Mouse (Mus musculus) embryonic facial prominence, embryonic 11.5 days (tissue): ENCODE measurements around the gene Mrps16. TPM values are rescaled to one million over a fixed set of nuclear protein-coding genes. Genes with fewer than 3 reads are reported as not detected.
A peak's percentile ranks its signal among the peaks of the same experiment; 100 is the strongest.

Experiments
- ATAC-seq: fragments of 200-750 bp; cut with Nextera tagmentation; replicated peaks from 2 replicates; pipeline ENCODE4 v1.8.0; 2017; ENCODE audit warnings: low read depth; ENCODE audit not compliant: insufficient number of reproducible peaks, low FRiP score, low TSS enrichment
- DNase-seq: peaks from one replicate; pipeline ENCODE4 v3.0.0-alpha.2; 2015; ENCODE audit warnings: low spot score
- H3K27ac ChIP-seq: fragments of 300-500 bp; sonication (generic); replicated peaks from 2 replicates; pipeline ENCODE4 v1.5.1; 2014; ENCODE audit warnings: mild to moderate bottlenecking, low read depth, low read length, control low read depth
- H3K27me3 ChIP-seq: fragments of 300-500 bp; sonication (generic); 2 replicates; pipeline ENCODE4 v1.6.1; 2014; ENCODE audit warnings: mild to moderate bottlenecking, low read length, moderate library complexity, mixed read lengths; ENCODE audit not compliant: control insufficient read depth, insufficient read depth
- H3K36me3 ChIP-seq: fragments of 300-500 bp; sonication (generic); replicated peaks from 2 replicates; pipeline ENCODE4 v1.6.1; 2014; ENCODE audit warnings: low read depth, mild to moderate bottlenecking, low read length, moderate library complexity, mixed read lengths; ENCODE audit not compliant: control insufficient read depth, insufficient read depth
- H3K4me1 ChIP-seq: fragments of 300-500 bp; sonication (generic); 2 replicates; pipeline ENCODE4 v1.6.1; 2014; ENCODE audit warnings: low read length, mixed read lengths; ENCODE audit not compliant: control insufficient read depth, insufficient read depth
- H3K4me2 ChIP-seq: fragments of 300-500 bp; sonication (generic); 2 replicates; pipeline ENCODE4 v1.6.1; 2014; ENCODE audit warnings: low read depth, mild to moderate bottlenecking, control low read depth, low read length, moderate library complexity
- H3K4me3 ChIP-seq: fragments of 300-500 bp; sonication (generic); 2 replicates; pipeline ENCODE4 v1.5.1; 2014; ENCODE audit warnings: low read depth, low read length, control low read depth
- H3K9ac ChIP-seq: fragments of 300-500 bp; sonication (generic); replicated peaks from 2 replicates; pipeline ENCODE4 v1.6.1; 2014; ENCODE audit warnings: mild to moderate bottlenecking, control low read depth, low read length
- H3K9me3 ChIP-seq: fragments of 300-500 bp; sonication (generic); replicated peaks from 2 replicates; pipeline ENCODE4 v1.6.1; 2016; ENCODE audit warnings: mild to moderate bottlenecking, low read length, inconsistent platforms, mixed read lengths; ENCODE audit not compliant: control insufficient read depth
- WGBS: fragments of 180-500 bp; shearing (Covaris S2); extraction: QIAGEN DNeasy Blood & Tissue Kit; methylation state at CpG from one replicate; pipeline ENCODE4 v1.1.7; 2014; 5-methylcytosine and 5-hydroxymethylcytosine counted together
- polyA plus RNA-seq: library from polyadenylated mRNA; unstranded; fragments of >200 nt; fragmentation: Nextera tagmentation; extraction: Ambion mirVana; gene quantifications from 2 replicates; pipeline ENCODE4 v1.2.1, GENCODE M21; 2014

Mrps16 gene
- polyA plus RNA-seq, 1 experiment from 2014 or later: 73.3 TPM

GRCm38 (mm10) chr14:20422257-20422656, 28.8 kb upstream of the Mrps16 start:
- no peak for DNase-seq
- Histone ChIP-seq H3K27me3 (no peaks in the 10 kb centered on the region), H3K4me3 (no peak overlapping the region), H3K27ac (no peak overlapping the region), H3K9ac (no peak overlapping the region), H3K36me3 (no peaks in the 10 kb centered on the region), H3K9me3 (no peaks in the 10 kb centered on the region), H3K4me1 (no peaks in the 10 kb centered on the region), H3K4me2 (no peak overlapping the region)
- WGBS: 68% methylated on average over 7 of the region's 7 CpGs
- ATAC-seq: no peak

DNA sequence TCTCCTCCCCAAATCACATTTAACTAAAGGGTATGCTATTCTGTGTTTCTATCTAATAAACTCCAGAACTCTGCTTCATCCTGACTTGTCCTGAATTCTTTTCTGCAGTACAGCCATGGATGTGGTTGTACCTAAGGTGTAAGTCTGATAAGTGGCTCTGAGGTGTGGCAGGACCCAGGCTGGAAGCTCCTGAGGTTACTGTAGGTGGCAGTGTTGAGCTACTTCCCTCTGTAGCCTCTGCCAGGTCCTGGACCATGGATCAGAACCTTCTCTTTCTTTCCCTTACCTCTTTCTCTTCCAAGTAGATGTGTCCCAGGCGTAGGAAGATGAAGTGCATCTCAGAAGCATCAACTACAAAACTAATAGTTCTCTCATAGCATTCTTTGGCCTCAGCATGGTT, 6.6 kb upstream of the Mrps16 start:
- no peak overlapping the region for H3K4me3 ChIP-seq
- H3K9me3 ChIP-seq: no peaks in the 10 kb centered on the region
- no peaks in the 10 kb centered on the region for H3K4me1 ChIP-seq
- H3K4me2 ChIP-seq: no peak overlapping the region
- no peaks in the 10 kb centered on the region for H3K27me3 ChIP-seq
- no peak for ATAC-seq
- no peaks in the 10 kb centered on the region for H3K36me3 ChIP-seq
- no peak overlapping the region for H3K27ac ChIP-seq
- H3K9ac ChIP-seq: no peak overlapping the region
- WGBS: 61% methylated on average over 1 of the region's 1 CpGs
- peak; percentile 60 for DNase-seq

DNA sequence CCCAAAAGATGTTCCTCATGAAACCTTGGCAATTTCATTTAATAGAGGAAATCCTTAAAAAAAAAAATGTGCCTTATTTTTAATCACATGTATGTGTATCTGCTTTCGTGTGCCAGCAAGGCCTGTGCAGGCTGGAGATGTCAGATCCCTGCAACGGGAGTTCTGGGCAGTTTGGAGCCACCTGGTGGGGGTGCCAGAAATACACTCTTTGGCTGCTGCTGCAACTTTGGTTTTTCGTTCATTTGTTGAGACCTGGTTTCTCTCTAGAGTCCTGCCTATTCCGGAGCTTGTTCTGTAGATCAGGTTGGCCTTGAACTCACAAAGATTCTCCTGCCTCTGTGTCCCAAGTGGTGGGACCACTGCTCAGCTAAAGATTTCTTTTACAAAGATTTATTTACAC, 5.4 kb upstream of the Mrps16 start:
- no peaks in the 10 kb centered on the region for H3K9me3 ChIP-seq
- no peak for ATAC-seq
- WGBS: 42% methylated on average over 4 of the region's 4 CpGs
- H3K27me3 ChIP-seq: no peaks in the 10 kb centered on the region
- DNase-seq: peak; percentile 28
- no peak overlapping the region for H3K9ac ChIP-seq
- no peaks in the 10 kb centered on the region for H3K4me1 ChIP-seq
- no peak overlapping the region for H3K4me3 ChIP-seq
- no peak overlapping the region for H3K4me2 ChIP-seq
- H3K36me3 ChIP-seq: no peaks in the 10 kb centered on the region
- no peak overlapping the region for H3K27ac ChIP-seq

DNA sequence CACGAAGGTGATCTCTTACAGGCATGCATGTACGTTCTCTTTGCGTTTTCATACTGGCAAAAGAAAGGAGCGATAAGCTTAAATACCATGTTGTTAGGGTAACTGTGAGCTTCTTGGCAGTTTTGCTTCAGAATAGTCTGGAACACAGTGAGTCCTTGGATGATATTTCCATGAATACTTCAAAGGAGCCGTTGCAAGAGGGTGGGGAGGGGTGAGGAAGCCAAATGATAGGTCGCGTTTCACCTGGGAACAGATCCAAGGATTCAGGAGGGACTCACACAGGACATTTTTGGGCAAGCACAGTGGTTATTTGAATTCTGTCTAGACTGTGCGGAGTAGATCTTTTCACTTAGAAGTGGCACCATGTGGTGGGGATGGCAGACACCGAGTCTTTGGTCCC, 3.8 kb upstream of the Mrps16 start:
- Histone ChIP-seq H3K9ac (no peak overlapping the region), H3K27me3 (no peaks in the 10 kb centered on the region), H3K4me3 (no peak overlapping the region), H3K9me3 (no peaks in the 10 kb centered on the region), H3K27ac (no peak overlapping the region), H3K36me3 (no peaks in the 10 kb centered on the region), H3K4me2 (no peak overlapping the region), H3K4me1 (no peaks in the 10 kb centered on the region)
- DNase-seq (no peak), ATAC-seq (no peak)
- WGBS: 86% methylated on average over 9 of the region's 9 CpGs

GRCm38 (mm10) chr14:20392326-20392725, 1.1 kb downstream of the Mrps16 start:
- Histone ChIP-seq H3K4me1 (no peaks in the 10 kb centered on the region), H3K27ac (no peak overlapping the region), H3K4me3 (no peak overlapping the region), H3K36me3 (no peaks in the 10 kb centered on the region), H3K9me3 (no peaks in the 10 kb centered on the region), H3K4me2 (no peak overlapping the region), H3K27me3 (no peaks in the 10 kb centered on the region), H3K9ac (no peak overlapping the region)
- ATAC-seq (no peak), DNase-seq (no peak)
- WGBS: 81% methylated on average over 3 of the region's 4 CpGs

DNA sequence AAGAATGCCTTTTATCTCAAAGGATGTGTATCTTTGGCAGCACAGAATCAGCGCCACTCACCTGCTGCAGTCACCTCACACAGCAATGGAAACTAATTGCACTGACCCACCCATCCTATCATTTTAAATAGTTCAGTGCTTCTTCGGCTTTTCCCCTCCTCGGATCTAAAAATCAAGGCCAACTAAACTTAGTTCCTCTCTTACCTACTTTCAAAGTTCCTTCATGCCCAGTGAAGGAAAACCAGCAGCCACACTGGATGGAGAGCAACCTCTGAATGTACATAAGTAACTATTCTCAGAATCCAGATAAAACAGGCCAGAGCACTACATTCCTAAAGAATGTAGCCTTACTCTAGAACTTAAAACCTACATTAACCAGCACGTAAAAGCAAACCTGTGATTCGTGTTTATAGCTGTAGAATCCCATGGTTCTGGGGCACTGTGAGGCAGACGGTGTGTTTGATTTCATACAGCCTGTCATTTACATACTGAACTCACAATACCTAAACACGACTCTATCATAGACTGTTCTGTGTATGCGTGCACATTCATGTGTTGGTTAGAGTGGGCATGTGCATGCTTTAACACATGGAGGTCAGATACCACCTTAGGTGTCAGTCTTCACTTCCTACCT, 3.9 kb downstream of the Mrps16 start:
- H3K4me1 ChIP-seq: no peaks in the 10 kb centered on the region
- no peak overlapping the region for H3K4me2 ChIP-seq
- H3K27me3 ChIP-seq: no peaks in the 10 kb centered on the region
- H3K36me3 ChIP-seq: no peaks in the 10 kb centered on the region; the same call in 1 of the 2 replicates
- no peaks in the 10 kb centered on the region for H3K9me3 ChIP-seq
- no peak overlapping the region for H3K9ac ChIP-seq
- no peak for DNase-seq
- H3K27ac ChIP-seq: no peak overlapping the region
- no peak for ATAC-seq
- no peak overlapping the region for H3K4me3 ChIP-seq
- 89% methylated on average over 8 of the region's 8 CpGs for WGBS

DNA sequence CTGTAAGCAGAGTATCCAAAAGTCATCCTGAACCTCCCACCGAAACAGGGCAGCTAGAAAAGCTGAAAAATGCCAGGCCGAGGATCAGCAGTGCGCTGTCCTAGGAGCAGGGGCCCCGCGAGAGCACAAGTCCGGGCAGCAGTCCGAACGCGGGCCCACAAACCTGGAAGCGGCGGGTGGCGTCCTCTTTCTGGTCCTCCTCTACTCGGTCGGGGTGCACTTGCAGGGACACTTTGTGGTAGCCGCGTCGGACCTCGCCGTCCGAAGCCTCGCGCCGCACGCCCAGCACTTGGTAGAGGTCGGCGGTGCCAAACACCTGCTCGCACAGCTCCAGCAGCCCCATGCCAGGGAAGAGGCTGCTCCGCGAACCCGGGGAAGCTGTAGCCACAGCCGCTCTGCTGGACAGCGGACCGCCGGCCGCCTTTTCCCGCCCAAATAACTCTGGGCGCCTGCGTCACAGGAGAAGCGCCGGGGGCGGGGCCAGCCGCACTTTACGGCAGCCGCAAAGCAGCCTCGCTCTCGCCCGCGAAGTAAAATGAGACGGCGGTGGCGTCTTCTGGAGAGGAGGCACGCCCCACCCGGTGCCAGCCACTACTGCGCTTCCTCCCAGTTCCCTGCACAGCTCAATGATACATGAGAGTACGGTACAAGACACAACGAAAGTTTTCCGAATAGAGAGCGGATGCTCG, 4.8 kb downstream of the Mrps16 start, which contains the start of gene Dnajc9:
Gene Dnajc9, minus strand, starts transcription at position 470 of the 689 bp plus-strand sequence.
- peak within 1 kb of the TSS; percentile 78 for H3K9ac ChIP-seq
- peak; percentile 76 for ATAC-seq
- WGBS: under 1% methylated on average over 59 of the region's 59 CpGs
- H3K9me3 ChIP-seq: no peaks in the 10 kb centered on the region
- H3K27me3 ChIP-seq: no peaks in the 10 kb centered on the region
- H3K4me3 ChIP-seq: peak within 1 kb of the TSS; percentile 56
- H3K4me2 ChIP-seq: peak within 1 kb of the TSS; percentile 50
- no peaks in the 10 kb centered on the region; the same call in 1 of the 2 replicates for H3K36me3 ChIP-seq
- H3K27ac ChIP-seq: peak within 1 kb of the TSS; percentile 63; the same call in 1 of the 2 replicates
- no peaks in the 10 kb centered on the region for H3K4me1 ChIP-seq
- DNase-seq: peak; percentile 96

- no peak for DNase-seq
- Histone ChIP-seq H3K4me1 (no peaks in the 10 kb centered on the region), H3K4me2 (no peak overlapping the region), H3K27ac (no peak overlapping the region), H3K27me3 (no peaks in the 10 kb centered on the region), H3K9me3 (no peaks in the 10 kb centered on the region), H3K36me3 (peaks cover 7% of the 10 kb centered on the region), H3K9ac (no peak overlapping the region), H3K4me3 (no peak overlapping the region)
- no peak for ATAC-seq
- WGBS: 90% methylated on average over 9 of the region's 9 CpGs
Measured at GRCm38 (mm10) chr14:20379753-20380430, 13.5 kb downstream of the Mrps16 start.
